Mouse (Mus musculus): ENCODE results near the gene Cd3eap.

DNA sequence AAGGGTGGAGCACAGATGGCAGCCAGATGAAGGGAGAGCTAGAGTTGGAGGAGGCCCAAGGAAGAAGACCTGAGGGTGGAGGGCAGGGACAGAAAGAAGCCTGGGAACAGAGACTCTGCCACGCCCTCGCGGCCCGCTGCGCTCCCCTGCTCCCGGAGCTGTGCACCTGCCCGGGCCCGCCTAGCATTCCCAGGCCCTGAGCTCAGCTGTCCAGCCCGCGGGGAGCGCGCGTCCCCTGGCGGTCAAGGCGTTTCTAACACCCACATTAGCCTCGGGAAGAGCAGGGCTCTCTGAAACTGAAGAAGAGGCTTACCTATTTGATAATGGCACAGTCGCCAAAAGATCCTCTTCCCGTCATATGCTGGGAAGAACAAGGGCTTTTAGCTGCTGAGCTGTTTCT lies 4.6 kb upstream of the Cd3eap start:
- TF ChIP-seq CTCF (IDR thresholded peaks at IDR 0.05; ENCODE audit: extremely low read depth, insufficient read depth, low read length) (peak; percentile 61), POLR2A (IDR thresholded peaks at IDR 0.05; ENCODE audit: extremely low read depth, insufficient read depth, low read length) (no peak)
